Mouse (Mus musculus) C2C12 (cell line): ENCODE results near the gene Kl. TPM values are rescaled to one million over a fixed set of nuclear protein-coding genes. Genes with fewer than 3 reads are reported as not detected.

Source experiments
- H3K27me3 ChIP-seq: one replicate; pipeline ENCODE4 v1.6.1; 2011; ENCODE audit not compliant: control insufficient read depth, insufficient read depth, insufficient read length
- H3K36me3 ChIP-seq: one replicate; pipeline ENCODE4 v1.6.1; 2011; ENCODE audit not compliant: control insufficient read depth, insufficient read depth
- H3K4me3 ChIP-seq: one replicate; pipeline ENCODE4 v1.5.1; 2011; ENCODE audit warnings: mild to moderate bottlenecking, control low read depth; ENCODE audit not compliant: poor library complexity, insufficient read depth, severe bottlenecking
- H3K79me2 ChIP-seq: one replicate; pipeline ENCODE4 v1.6.1; 2011; ENCODE audit not compliant: control insufficient read depth, insufficient read depth
- H3K79me3 ChIP-seq: one replicate; pipeline ENCODE4 v1.6.1; 2011; ENCODE audit warnings: low read depth, control low read depth
- H3ac ChIP-seq: one replicate; pipeline ENCODE3; 2011; ENCODE audit warnings: low read depth; ENCODE audit not compliant: control insufficient read depth, insufficient read length
- CEBPB ChIP-seq: IDR thresholded peaks from one replicate; pipeline ENCODE4 v1.6.1; 2011; ENCODE audit warnings: low read depth, mild to moderate bottlenecking, control low read depth, moderate library complexity
- CTCF ChIP-seq: IDR thresholded peaks from one replicate; pipeline ENCODE4 v1.5.1; 2011; ENCODE audit not compliant: control insufficient read depth, insufficient read depth, insufficient read length
- FOSL1 ChIP-seq: IDR thresholded peaks from one replicate; pipeline ENCODE4 v1.8.0; 2011; ENCODE audit warnings: mild to moderate bottlenecking, low read length; ENCODE audit not compliant: poor library complexity, insufficient read depth, severe bottlenecking
- MAX ChIP-seq: IDR thresholded peaks from one replicate; pipeline ENCODE4 v1.6.1; 2011; ENCODE audit warnings: mild to moderate bottlenecking, control low read depth
- MYOD1 ChIP-seq: IDR thresholded peaks from one replicate; pipeline ENCODE4 v1.6.1; 2011; ENCODE audit warnings: low read depth; ENCODE audit not compliant: control insufficient read depth, insufficient read length
- MYOG ChIP-seq: IDR thresholded peaks from one replicate; pipeline ENCODE4 v1.6.1; 2011; ENCODE audit not compliant: control insufficient read depth, insufficient read length; ENCODE audit errors: extremely low read depth
- USF1 ChIP-seq: IDR thresholded peaks from one replicate; pipeline ENCODE4 v1.6.1; 2011; ENCODE audit warnings: low read depth, mild to moderate bottlenecking, control low read depth, moderate library complexity
- polyA plus RNA-seq: library from polyadenylated mRNA; unstranded; fragments of >200 nt; fragmentation: generic; extraction: Trizol; gene quantifications from one replicate; pipeline ENCODE4 v1.2.1, GENCODE M21; 2012; ENCODE audit warnings: missing spikeins

Gene Kl
- polyA plus RNA-seq, 1 experiment, result not detected

DNA sequence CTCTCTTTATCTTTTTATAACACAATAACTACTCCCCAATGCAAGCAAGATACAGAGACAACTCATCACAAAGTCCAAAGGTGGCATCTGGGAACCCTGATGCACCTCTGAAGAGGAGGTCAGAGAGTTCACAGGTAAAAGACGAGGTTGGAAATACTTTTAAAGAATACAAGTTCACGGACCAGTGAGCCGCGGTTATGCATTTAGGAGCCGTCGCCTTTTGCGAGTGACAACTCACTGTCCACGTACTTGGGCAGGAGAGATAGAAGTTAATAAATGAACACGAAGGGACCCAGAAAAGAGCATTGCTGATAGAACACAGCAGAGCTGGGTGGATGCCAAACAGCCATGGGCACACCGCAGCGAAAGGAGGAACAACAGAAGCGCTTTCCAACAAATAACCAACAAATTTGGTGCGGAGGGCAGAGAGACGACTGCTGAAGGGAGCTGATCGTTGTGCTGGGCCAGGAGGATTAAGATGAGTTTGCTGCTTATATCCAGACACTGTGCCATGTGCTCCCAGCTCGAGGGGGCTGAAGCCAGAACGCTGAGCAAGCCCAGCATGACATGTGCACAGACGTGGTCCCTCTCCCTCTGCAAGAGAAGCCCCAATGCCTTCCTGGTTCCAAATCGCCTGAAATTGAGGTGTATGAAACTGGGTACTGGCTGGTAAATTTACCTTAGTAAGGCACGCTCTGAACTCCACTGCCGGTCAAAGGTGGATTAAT lies 35.1 kb upstream of the Kl start:
- no peak overlapping the region for H3ac ChIP-seq
- no peak overlapping the region for H3K4me3 ChIP-seq
- TF ChIP-seq CTCF (no peak), FOSL1 (no peak), MAX (no peak), CEBPB (no peak), USF1 (no peak), MYOD1 (no peak), MYOG (no peak)
- H3K36me3 ChIP-seq, result no peaks in the 10 kb centered on the region
- H3K27me3 ChIP-seq, result no peaks in the 10 kb centered on the region
- H3K79me2 ChIP-seq, result no peaks in the 10 kb centered on the region
- H3K79me3 ChIP-seq, result no peaks in the 10 kb centered on the region

DNA sequence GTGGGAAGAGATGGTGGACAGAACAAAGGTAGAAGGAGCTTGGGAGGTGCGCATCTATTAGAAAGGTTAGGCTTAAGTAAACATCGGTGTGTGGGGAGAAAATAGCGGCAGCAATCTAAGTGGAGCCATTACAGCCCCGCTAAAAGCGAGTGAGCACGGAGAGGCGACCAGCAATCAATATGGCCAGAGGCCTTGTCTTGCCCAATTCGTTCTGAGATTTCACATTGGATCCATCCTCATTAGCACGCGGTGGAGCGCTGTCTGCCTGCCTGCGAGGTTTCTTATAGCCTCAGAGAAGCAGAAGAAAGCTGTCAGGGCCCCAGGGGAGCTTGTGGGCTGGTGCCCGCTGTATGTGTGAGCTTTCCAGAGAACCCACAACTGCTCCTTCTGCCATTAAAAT lies 33.8 kb upstream of the Kl start:
- Histone ChIP-seq H3K79me2 (no peaks in the 10 kb centered on the region), H3K4me3 (no peak overlapping the region), H3ac (no peak overlapping the region), H3K36me3 (no peaks in the 10 kb centered on the region), H3K79me3 (no peaks in the 10 kb centered on the region), H3K27me3 (no peaks in the 10 kb centered on the region)
- TF ChIP-seq FOSL1 (no peak), CTCF (no peak), CEBPB (no peak)

DNA sequence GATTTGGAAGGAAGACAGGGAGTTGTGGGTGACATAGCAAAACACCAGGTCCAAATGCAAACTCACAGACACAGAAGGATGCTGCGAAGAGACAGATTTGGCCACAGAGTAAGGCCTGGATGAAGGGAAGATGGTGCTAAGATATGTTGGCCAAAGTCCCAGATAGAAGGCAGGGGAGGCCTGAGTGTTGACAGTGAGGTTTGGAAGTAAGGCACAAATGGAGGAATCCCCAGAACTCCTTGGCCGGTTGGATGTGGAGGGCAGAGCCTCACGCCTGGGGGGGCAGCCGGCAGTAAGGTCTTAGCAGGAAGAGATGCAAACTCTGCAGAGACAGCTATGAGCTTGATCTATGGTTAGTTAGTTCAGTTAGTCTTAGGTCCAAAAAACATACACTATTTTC lies 33.1 kb upstream of the Kl start:
- H3K4me3 ChIP-seq, result no peak overlapping the region
- TF ChIP-seq CEBPB, result no peak
- TF ChIP-seq MYOD1, result no peak
- TF ChIP-seq USF1, result no peak
- no peak for TF ChIP-seq MAX
- no peak for TF ChIP-seq FOSL1
- no peak for TF ChIP-seq CTCF
- no peak for TF ChIP-seq MYOG
- no peaks in the 10 kb centered on the region for H3K36me3 ChIP-seq
- H3K79me2 ChIP-seq, result no peaks in the 10 kb centered on the region
- no peaks in the 10 kb centered on the region for H3K79me3 ChIP-seq
- no peak overlapping the region for H3ac ChIP-seq
- no peaks in the 10 kb centered on the region for H3K27me3 ChIP-seq

DNA sequence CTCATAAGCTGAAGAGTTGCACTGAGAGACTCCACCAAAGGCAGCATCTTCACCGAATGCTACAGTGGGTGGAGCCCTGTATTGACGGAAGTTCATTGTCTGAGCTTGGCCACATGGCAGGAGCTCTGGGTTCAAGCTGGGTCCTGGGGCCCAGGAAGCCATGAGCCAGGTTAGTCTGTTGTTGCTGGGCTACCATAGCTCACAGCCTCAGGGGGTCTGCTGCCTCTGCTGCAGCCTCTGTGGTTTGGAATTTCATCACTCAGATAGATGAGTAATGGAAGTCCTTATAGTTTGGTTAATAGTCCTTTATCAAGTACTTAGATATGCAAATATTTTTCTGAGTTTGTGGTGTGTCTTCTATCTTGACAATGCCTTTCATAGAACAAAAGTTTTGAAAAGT lies 32.4 kb upstream of the Kl start:
- H3K79me3 ChIP-seq, result no peaks in the 10 kb centered on the region
- H3ac ChIP-seq, result no peak overlapping the region
- H3K79me2 ChIP-seq, result no peaks in the 10 kb centered on the region
- H3K27me3 ChIP-seq, result no peaks in the 10 kb centered on the region
- H3K36me3 ChIP-seq, result no peaks in the 10 kb centered on the region
- no peak for TF ChIP-seq USF1
- TF ChIP-seq MAX, result no peak
- no peak for TF ChIP-seq FOSL1
- no peak overlapping the region for H3K4me3 ChIP-seq

DNA sequence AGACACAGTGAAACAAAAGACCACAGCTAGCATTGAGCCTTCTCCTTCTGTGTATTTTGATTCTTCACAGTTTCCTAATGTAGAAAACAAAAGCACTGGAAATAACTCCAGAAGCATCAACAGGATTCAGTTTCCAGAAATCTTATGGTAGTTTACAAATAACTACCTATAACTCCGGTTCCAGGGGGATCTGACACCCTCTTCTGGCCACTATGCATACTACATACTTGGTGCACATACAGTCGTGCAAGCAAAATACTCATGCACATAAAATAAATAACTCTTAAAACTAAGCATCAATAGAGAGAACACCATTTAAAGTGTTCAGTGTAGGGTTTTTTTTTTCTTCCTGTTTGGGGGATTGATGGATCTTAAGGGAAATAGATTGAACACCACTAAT lies 23.0 kb upstream of the Kl start:
- TF ChIP-seq MYOD1 (no peak), MYOG (no peak), MAX (no peak), CTCF (no peak), CEBPB (no peak), FOSL1 (no peak), USF1 (no peak)
- Histone ChIP-seq H3K4me3 (no peak overlapping the region), H3K79me2 (no peaks in the 10 kb centered on the region), H3ac (no peak overlapping the region), H3K79me3 (no peaks in the 10 kb centered on the region), H3K27me3 (no peaks in the 10 kb centered on the region), H3K36me3 (no peaks in the 10 kb centered on the region)

DNA sequence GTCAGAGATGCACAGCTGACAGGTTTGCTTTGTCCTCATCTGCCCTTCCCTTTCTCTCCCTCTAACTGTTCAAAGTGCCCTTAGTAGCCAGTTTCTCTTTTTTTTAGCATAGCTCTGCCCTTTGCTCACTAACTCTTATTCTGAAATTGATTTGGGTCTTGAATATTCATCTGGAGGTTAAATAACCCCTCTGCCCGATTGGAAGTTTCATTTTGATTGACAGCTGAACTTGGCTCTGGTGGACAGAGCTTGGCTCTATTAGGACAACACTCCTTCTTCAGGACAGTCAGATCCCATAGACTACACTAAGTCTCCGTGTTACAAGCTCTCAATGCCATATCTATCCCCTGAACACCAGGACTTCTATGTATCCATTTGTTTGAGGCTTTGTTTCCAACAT lies 19.8 kb upstream of the Kl start:
- TF ChIP-seq MYOG (no peak), MYOD1 (no peak), CEBPB (no peak)
- H3K4me3 ChIP-seq, result no peak overlapping the region
- H3K79me2 ChIP-seq, result no peaks in the 10 kb centered on the region
- H3K36me3 ChIP-seq, result no peaks in the 10 kb centered on the region
- H3K27me3 ChIP-seq, result no peaks in the 10 kb centered on the region
- no peak overlapping the region for H3ac ChIP-seq
- no peaks in the 10 kb centered on the region for H3K79me3 ChIP-seq
